Mouse (Mus musculus): Measurements from ENCODE around the gene Cdkn2b. TPM values are rescaled to one million over a fixed set of nuclear protein-coding genes. Genes with fewer than 3 reads are reported as not detected.

Cdkn2b gene
- polyA plus RNA-seq (2015; fragmentation: Nextera tagmentation; extraction: Ambion mirVana), result 1.1 and 1.7 TPM in 2 replicates

GRCm38 (mm10) chr4:89310491-89311254 lies at the start of gene Cdkn2b:
Gene Cdkn2b, minus strand, starts transcription at chr4:89311039.
- Histone ChIP-seq H3K9me3 (ENCODE audit: control insufficient read depth, low read length) (no peaks in the 10 kb centered on the region), H3K4me3 (ENCODE audit: low read length) (peak within 1 kb of the TSS; percentile 43), H3K27ac (ENCODE audit: low read depth, low read length) (no peak within 1 kb of the TSS), H3K9ac (ENCODE audit: low read depth, low read length) (peak within 1 kb of the TSS; percentile 10; the same call in 1 of the 2 replicates), H3K36me3 (ENCODE audit: control insufficient read depth, insufficient read depth, low read length) (no peaks in the 10 kb centered on the region), H3K27me3 (replicated peaks; ENCODE audit: control insufficient read depth, insufficient read depth, low read length) (peaks cover 61% of the 10 kb centered on the region), H3K4me2 (ENCODE audit: low read length) (peak within 1 kb of the TSS; percentile 70), H3K4me1 (ENCODE audit: control insufficient read depth, insufficient read depth, low read depth, low read length) (peaks cover 4% of the 10 kb centered on the region; the same call in 1 of the 2 replicates)
- under 1% methylated on average over 54 of the region's 61 CpGs for WGBS
- peak; percentile 91 for ATAC-seq

- Histone ChIP-seq H3K9ac (ENCODE audit: low read depth, low read length) (no peak overlapping the region), H3K27me3 (replicated peaks; ENCODE audit: control insufficient read depth, insufficient read depth, low read length) (no peaks in the 10 kb centered on the region), H3K4me2 (ENCODE audit: low read length) (no peak overlapping the region), H3K27ac (ENCODE audit: low read depth, low read length) (no peak overlapping the region), H3K4me3 (ENCODE audit: low read length) (no peak overlapping the region), H3K9me3 (ENCODE audit: control insufficient read depth, low read length) (no peaks in the 10 kb centered on the region), H3K4me1 (ENCODE audit: control insufficient read depth, insufficient read depth, low read depth, low read length) (no peaks in the 10 kb centered on the region), H3K36me3 (ENCODE audit: control insufficient read depth, insufficient read depth, low read length) (no peaks in the 10 kb centered on the region)
- ATAC-seq, result no peak
- WGBS, result 57% methylated on average over 3 of the region's 3 CpGs
These were observed 49.5 kb upstream of the Cdkn2b start for GRCm38 (mm10) chr4:89360349-89360748.

- Histone ChIP-seq H3K9me3 (ENCODE audit: control insufficient read depth, low read length) (no peaks in the 10 kb centered on the region), H3K36me3 (ENCODE audit: control insufficient read depth, insufficient read depth, low read length) (no peaks in the 10 kb centered on the region), H3K4me1 (ENCODE audit: control insufficient read depth, insufficient read depth, low read depth, low read length) (no peaks in the 10 kb centered on the region), H3K9ac (ENCODE audit: low read depth, low read length) (no peak overlapping the region), H3K4me2 (ENCODE audit: low read length) (no peak overlapping the region), H3K27me3 (replicated peaks; ENCODE audit: control insufficient read depth, insufficient read depth, low read length) (no peaks in the 10 kb centered on the region), H3K27ac (ENCODE audit: low read depth, low read length) (no peak overlapping the region), H3K4me3 (ENCODE audit: low read length) (no peak overlapping the region)
- no peak for ATAC-seq
- WGBS, result 96% methylated on average over 6 of the region's 6 CpGs
These were observed 48.7 kb upstream of the Cdkn2b start for GRCm38 (mm10) chr4:89359506-89359905.

GRCm38 (mm10) chr4:89353935-89354334 lies 43.1 kb upstream of the Cdkn2b start:
- H3K4me2 ChIP-seq (ENCODE audit: low read length), result no peak overlapping the region
- H3K9ac ChIP-seq (ENCODE audit: low read depth, low read length), result no peak overlapping the region
- H3K36me3 ChIP-seq (ENCODE audit: control insufficient read depth, insufficient read depth, low read length), result no peaks in the 10 kb centered on the region
- H3K27me3 ChIP-seq (replicated peaks; ENCODE audit: control insufficient read depth, insufficient read depth, low read length), result no peaks in the 10 kb centered on the region
- no peaks in the 10 kb centered on the region for H3K9me3 ChIP-seq (ENCODE audit: control insufficient read depth, low read length)
- H3K27ac ChIP-seq (ENCODE audit: low read depth, low read length), result no peak overlapping the region
- WGBS, result 57% methylated on average over 9 of the region's 9 CpGs
- no peak for ATAC-seq
- no peaks in the 10 kb centered on the region for H3K4me1 ChIP-seq (ENCODE audit: control insufficient read depth, insufficient read depth, low read depth, low read length)
- H3K4me3 ChIP-seq (ENCODE audit: low read length), result no peak overlapping the region

GRCm38 (mm10) chr4:89353071-89353582 lies 42.3 kb upstream of the Cdkn2b start:
- Histone ChIP-seq H3K27me3 (replicated peaks; ENCODE audit: control insufficient read depth, insufficient read depth, low read length) (no peaks in the 10 kb centered on the region), H3K9me3 (ENCODE audit: control insufficient read depth, low read length) (no peaks in the 10 kb centered on the region), H3K9ac (ENCODE audit: low read depth, low read length) (no peak overlapping the region), H3K4me2 (ENCODE audit: low read length) (no peak overlapping the region), H3K27ac (ENCODE audit: low read depth, low read length) (no peak overlapping the region), H3K4me3 (ENCODE audit: low read length) (no peak overlapping the region), H3K4me1 (ENCODE audit: control insufficient read depth, insufficient read depth, low read depth, low read length) (no peaks in the 10 kb centered on the region), H3K36me3 (ENCODE audit: control insufficient read depth, insufficient read depth, low read length) (no peaks in the 10 kb centered on the region)
- ATAC-seq, result no peak
- whole genome bisulfite sequencing, result 82% methylated on average over 3 of the region's 3 CpGs

- H3K4me1 ChIP-seq (ENCODE audit: control insufficient read depth, insufficient read depth, low read depth, low read length), result no peaks in the 10 kb centered on the region
- no peak overlapping the region for H3K4me2 ChIP-seq (ENCODE audit: low read length)
- no peak overlapping the region for H3K27ac ChIP-seq (ENCODE audit: low read depth, low read length)
- WGBS, result 56% methylated on average over 5 of the region's 5 CpGs
- no peaks in the 10 kb centered on the region for H3K9me3 ChIP-seq (ENCODE audit: control insufficient read depth, low read length)
- H3K9ac ChIP-seq (ENCODE audit: low read depth, low read length), result no peak overlapping the region
- H3K4me3 ChIP-seq (ENCODE audit: low read length), result no peak overlapping the region
- no peaks in the 10 kb centered on the region for H3K27me3 ChIP-seq (replicated peaks; ENCODE audit: control insufficient read depth, insufficient read depth, low read length)
- no peaks in the 10 kb centered on the region for H3K36me3 ChIP-seq (ENCODE audit: control insufficient read depth, insufficient read depth, low read length)
- ATAC-seq, result no peak
These were observed 40.6 kb upstream of the Cdkn2b start for GRCm38 (mm10) chr4:89351474-89351873.

- Histone ChIP-seq H3K4me2 (ENCODE audit: low read length) (no peak overlapping the region), H3K27ac (ENCODE audit: low read depth, low read length) (no peak overlapping the region), H3K4me1 (ENCODE audit: control insufficient read depth, insufficient read depth, low read depth, low read length) (no peaks in the 10 kb centered on the region), H3K36me3 (ENCODE audit: control insufficient read depth, insufficient read depth, low read length) (no peaks in the 10 kb centered on the region), H3K4me3 (ENCODE audit: low read length) (no peak overlapping the region), H3K27me3 (replicated peaks; ENCODE audit: control insufficient read depth, insufficient read depth, low read length) (no peaks in the 10 kb centered on the region), H3K9ac (ENCODE audit: low read depth, low read length) (no peak overlapping the region), H3K9me3 (ENCODE audit: control insufficient read depth, low read length) (no peaks in the 10 kb centered on the region)
- ATAC-seq, result no peak
- 72% methylated on average over 6 of the region's 6 CpGs for WGBS
These were observed 40.2 kb upstream of the Cdkn2b start for GRCm38 (mm10) chr4:89350938-89351451.

GRCm38 (mm10) chr4:89350391-89350790 lies 39.6 kb upstream of the Cdkn2b start:
- H3K4me3 ChIP-seq (ENCODE audit: low read length), result no peak overlapping the region
- H3K9me3 ChIP-seq (ENCODE audit: control insufficient read depth, low read length), result no peaks in the 10 kb centered on the region
- H3K27me3 ChIP-seq (replicated peaks; ENCODE audit: control insufficient read depth, insufficient read depth, low read length), result no peaks in the 10 kb centered on the region
- H3K27ac ChIP-seq (ENCODE audit: low read depth, low read length), result no peak overlapping the region
- no peak overlapping the region for H3K9ac ChIP-seq (ENCODE audit: low read depth, low read length)
- no peak for ATAC-seq
- no peaks in the 10 kb centered on the region for H3K36me3 ChIP-seq (ENCODE audit: control insufficient read depth, insufficient read depth, low read length)
- no peak overlapping the region for H3K4me2 ChIP-seq (ENCODE audit: low read length)
- 69% methylated on average over 9 of the region's 9 CpGs for WGBS
- H3K4me1 ChIP-seq (ENCODE audit: control insufficient read depth, insufficient read depth, low read depth, low read length), result no peaks in the 10 kb centered on the region

- no peaks in the 10 kb centered on the region for H3K27me3 ChIP-seq (replicated peaks; ENCODE audit: control insufficient read depth, insufficient read depth, low read length)
- H3K36me3 ChIP-seq (ENCODE audit: control insufficient read depth, insufficient read depth, low read length), result no peaks in the 10 kb centered on the region
- no peak overlapping the region for H3K9ac ChIP-seq (ENCODE audit: low read depth, low read length)
- H3K9me3 ChIP-seq (ENCODE audit: control insufficient read depth, low read length), result no peaks in the 10 kb centered on the region
- ATAC-seq, result no peak
- WGBS, result 75% methylated on average over 5 of the region's 5 CpGs
- H3K4me3 ChIP-seq (ENCODE audit: low read length), result no peak overlapping the region
- no peak overlapping the region for H3K4me2 ChIP-seq (ENCODE audit: low read length)
- H3K27ac ChIP-seq (ENCODE audit: low read depth, low read length), result no peak overlapping the region
- H3K4me1 ChIP-seq (ENCODE audit: control insufficient read depth, insufficient read depth, low read depth, low read length), result no peaks in the 10 kb centered on the region
These were observed 38.0 kb upstream of the Cdkn2b start for GRCm38 (mm10) chr4:89348842-89349241.

All from hindbrain, embryonic 16.5 days (tissue).